Mouse (Mus musculus) cerebral cortex, adult 2 months (tissue): ENCODE data around the gene Hand1.

Experiments used
- WGBS: fragments of 180-500 bp; shearing (Covaris S2); methylation state at CpG from one replicate; pipeline ENCODE4 v1.1.7; 2018; 5-methylcytosine and 5-hydroxymethylcytosine counted together

Hand1 gene

DNA sequence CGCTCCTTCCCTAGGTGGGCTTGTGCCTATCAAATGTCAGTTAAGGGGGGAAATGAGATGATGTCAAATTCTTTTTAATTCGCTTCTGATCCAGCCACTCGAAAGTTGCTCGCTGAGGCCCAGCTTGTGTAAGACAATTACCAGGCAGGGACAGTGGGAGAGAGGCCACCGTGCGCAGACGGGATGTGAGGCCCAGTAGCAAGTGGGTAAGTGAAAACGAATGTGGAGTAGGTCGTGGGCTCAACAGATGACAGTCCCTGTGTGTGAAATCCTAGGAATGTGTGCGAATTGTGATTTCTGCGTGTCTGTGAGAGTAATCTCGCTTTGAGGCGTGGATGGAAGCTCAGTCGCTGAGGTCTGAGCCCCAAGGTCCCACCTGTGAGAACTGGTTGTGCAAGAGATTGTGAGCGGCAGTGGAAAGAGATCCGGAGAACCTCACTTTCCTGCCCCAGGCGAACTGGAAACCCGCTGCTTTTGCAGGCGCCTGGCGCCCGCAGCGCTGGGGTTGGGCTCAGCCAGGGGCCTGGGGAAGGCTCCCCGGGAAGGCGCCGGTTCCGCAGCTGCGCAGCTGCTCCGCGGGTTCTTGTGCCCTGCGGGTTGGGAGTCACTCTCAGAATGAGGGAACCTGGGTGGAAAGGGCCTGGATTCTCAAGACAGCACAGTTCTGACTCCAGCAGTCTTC lies 819 bp upstream of the Hand1 start:
- 14% methylated on average over 30 of the region's 30 CpGs for WGBS

DNA sequence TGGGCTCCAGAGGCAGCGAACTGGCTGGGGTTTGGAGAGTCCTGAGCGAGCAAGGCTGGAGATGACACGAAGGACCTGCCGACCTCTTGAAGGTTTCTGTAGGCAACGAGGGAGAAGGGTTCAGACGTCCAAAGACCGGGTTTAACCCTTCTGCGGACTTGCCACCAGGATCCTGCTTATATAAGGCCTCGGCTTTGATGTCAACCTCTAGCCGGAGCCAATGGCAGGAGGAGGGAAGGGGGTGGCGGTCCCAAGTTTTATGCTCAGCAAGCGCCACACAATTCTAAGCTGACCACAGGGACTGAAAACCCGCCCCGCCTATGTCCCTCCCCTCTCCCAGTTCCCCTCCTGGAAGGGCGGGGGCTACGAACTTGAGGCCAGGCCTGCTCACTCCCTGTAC lies 757 bp downstream of the Hand1 start:
- WGBS: 32% methylated on average over 16 of the region's 16 CpGs

DNA sequence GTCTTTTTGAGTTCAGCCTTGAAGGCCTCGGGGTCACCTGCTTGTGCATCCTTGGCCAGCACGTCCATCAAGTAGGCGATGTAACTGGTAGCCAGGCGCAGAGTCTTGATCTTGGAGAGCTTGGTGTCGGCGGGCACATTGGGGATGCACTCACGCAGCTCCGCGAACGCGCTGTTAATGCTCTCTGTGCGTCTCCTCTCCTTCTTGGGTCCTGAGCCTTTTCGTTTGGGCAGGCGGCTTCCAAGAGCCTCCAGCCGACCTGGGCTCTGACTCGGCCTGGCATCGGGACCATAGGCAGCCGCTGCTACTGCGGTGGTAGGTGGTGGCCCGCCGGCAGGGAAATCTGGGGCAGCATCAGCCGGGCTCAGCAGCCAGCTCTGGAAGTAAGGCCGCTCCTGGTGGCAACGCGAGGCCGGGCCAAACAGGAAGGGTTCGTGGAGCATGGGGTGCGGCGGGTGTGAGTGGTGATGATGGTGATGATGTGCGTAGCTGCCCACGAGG lies 1.3 kb downstream of the Hand1 start:
- 20% methylated on average over 31 of the region's 31 CpGs for WGBS

DNA sequence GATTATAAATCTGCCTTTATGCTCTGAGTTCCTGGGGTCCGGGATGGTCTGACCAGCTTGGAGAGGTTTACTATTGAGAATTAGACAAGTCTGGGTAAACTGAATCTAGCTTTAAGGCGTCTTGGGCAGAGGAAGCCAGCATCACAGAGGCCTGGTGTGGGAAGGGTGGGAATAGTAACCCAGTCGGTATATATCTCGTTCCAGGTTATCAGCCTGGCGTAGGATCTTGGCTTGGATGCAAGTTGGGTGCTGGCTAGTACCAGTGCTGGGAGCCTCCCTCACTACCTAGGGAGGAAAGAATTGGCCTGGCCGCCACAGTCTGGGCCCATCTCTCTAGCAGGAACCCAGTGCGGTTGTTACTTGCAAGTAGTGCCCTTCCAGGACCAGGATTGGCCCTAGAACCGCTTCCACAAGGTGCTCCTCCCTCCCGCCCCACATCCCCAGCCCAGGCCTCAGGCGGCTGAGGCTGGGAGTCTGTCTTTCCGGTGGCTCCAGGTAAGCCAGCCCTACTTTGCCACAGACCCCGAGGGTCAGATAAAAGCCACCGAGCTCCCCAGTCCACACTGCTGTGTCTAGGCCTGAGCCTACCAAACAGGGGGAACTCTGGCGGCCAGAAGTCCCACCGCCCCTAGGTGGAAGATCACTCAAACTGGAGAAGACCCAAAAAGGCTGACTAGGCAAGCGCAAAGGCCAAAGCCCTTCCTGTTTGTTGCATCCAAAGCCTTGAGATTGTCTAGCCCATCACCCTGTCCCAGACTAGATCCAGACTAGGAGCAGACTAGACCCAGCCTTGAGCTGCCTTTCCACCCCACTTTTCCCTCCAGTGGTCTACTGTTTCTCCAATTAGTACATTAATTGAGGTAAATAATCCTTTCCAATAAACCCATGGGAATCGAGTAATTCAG lies 2.5 kb downstream of the Hand1 start:
- WGBS: 72% methylated on average over 17 of the region's 17 CpGs

DNA sequence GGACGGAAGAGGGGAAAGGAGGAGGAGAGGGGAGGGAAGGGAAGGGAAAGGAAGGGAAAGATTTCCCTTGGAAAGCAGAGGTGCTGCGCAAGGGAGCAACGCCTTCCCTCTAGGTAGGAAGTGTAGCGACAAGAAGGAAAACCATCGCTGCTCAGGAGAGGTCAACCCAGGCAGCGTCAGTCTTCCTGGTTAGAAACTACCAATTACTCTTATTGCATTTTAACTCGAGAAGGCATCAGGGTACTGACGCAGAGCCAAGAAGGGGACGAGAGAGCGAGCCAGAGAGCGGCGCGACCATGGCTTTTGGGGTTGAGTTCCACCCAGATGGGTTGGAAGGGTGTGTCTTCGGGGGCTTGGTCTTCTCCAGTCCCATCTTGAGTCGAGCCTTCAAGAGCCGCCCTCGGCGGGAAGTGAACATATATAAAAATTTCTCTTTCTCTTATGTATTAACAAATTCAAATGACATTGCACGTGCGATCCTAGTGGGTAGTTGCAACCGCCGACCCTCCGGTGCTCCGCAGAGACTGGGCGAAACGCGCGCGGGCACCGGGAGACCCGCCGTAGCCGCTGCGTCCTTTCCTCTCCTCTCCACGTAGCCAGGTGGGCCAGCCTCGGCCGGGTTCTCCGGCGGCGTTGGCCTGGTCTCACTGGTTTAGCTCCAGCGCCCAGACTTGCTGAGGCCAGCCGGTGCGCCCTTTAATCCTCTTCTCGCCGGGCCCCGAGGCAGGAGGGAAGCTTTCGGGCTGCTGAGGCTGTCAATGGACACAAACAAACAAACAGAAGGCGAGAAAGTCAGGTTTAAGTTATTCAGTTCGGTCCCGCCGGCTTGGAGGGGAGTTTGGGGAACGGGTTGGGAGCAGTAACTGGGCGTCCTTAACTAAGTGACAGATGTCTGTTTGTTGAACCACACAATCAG lies 3.4 kb downstream of the Hand1 start:
- 11% methylated on average over 53 of the region's 53 CpGs for WGBS

DNA sequence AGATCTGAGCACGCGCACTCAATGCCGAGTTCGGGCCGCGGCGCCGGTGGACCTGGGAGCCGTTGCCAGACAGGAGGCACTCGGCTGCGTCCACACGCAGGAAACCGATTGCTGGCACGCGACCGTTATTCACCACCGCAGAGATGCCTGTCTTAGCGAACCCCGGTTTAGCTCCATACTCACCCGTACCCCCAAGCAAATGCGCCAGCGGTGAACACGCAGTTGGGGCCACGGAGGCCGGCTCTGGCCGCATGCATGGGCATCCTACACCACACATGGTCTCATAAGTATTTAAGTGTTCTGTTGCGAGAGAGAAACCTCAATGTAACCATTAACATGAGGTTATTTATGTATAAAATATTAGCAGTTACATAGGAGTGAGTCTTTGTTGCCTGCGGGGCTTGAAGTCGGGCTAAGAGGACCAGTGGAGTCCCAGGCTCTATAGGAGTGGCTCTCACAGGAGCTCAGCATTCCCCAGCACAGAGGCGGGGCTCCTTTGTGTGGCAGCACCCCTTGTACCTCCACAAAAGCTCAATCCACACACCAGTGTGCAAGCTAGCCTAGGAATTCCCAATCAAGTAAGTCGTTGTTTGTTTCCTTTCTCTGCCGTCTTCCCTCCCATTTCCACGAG lies 4.6 kb downstream of the Hand1 start:
- 2% methylated on average over 33 of the region's 33 CpGs for WGBS

DNA sequence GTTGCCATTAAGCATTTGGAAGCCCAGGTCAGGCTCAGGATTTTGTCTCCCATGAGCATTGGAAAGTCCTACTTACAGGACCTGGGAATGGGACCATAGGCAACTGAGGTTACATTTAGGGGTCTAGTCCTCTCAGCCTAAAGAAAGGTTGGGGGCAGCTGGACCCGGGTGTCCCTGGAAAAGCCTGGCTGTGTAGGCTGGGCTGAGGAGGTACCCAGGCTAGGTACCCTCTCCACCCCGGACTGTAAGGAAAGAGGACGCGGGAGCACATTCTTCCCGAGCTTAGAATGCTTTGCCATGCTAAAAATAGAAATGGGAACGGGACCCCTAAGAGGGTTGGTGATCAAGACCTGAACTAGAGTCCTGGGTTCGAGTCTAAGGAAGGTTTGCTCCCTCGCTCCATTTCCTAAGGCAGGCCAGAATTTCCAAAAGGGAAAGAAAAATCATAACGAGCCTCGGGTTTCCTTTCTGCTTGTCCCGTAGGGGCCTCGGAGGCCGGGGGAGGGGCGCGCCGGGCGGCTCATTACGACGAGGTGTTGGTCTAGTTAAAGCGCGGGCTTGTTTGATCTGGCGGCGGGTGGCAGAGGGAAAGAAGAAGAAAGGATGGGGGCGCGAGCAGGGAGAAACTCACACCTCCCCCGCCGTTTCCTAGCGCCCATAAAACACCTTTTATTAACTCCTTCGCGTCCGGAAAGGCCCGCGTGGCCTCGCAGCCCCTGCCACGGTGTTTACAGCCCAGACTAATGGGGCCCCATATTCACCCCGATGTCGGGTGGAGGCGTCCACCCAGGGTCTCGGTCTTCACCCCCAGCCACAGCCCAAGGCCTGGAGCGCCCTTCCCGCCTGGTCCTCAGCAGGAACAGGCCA lies 5.3 kb downstream of the Hand1 start:
- WGBS: 4% methylated on average over 41 of the region's 41 CpGs

DNA sequence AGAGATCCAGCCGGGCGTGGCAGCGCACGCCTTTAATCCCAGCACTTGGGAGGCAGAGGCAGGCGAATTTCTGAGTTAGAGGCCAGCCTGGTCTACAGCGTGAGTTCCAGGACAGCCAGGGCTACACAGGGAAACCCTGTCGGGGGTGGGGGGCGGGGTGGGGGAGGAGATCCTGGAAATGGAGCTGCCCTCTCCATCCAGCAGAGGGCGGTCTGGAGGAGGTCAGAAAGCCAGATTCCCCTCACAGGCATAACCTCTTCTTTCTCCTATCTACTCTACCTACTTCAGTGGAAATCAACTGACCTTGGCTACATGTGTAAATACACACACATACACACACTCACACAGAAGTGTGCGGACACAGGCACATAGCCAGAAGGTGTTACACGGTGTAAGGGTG lies 7.4 kb downstream of the Hand1 start:
- WGBS: 57% methylated on average over 11 of the region's 11 CpGs

DNA sequence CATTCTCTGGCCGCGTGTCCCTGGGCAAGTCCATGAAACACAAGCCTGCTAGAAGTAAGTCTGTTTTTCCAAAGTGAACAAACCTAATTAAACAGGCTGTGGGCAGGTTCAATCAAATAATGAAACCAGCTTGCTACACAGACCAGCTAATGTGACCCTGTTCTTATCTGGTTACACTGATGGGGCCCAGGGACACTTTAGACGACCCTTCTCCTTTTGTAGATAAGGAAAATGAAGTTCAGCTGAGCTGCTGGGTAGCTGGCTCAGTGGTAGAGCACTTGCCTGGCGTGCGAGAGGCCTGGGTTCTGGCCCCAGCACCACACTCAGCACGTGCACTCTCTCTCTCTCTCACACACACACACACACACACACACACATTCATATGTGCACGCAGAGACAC lies 8.9 kb downstream of the Hand1 start:
- 88% methylated on average over 7 of the region's 7 CpGs for WGBS

DNA sequence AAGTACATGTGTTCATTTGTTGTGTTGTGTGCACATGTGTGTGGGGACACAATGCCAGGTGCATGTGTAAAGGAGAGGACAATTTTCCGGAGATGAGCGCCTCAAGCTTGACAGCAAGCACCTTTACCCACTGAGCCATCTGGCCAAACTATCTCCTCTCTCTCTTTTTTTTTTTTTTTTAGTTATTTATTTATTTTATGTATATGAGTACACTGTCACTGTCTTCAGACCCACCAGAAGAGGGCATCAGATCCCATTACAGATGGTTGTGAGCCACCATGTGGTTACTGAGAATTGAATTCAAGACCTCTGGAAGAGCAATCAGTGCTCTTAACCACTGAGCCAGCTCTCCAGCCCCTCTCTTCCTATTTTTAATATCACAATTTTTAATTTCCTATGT lies 9.5 kb downstream of the Hand1 start:
- 97% methylated on average over 2 of the region's 2 CpGs for WGBS

DNA sequence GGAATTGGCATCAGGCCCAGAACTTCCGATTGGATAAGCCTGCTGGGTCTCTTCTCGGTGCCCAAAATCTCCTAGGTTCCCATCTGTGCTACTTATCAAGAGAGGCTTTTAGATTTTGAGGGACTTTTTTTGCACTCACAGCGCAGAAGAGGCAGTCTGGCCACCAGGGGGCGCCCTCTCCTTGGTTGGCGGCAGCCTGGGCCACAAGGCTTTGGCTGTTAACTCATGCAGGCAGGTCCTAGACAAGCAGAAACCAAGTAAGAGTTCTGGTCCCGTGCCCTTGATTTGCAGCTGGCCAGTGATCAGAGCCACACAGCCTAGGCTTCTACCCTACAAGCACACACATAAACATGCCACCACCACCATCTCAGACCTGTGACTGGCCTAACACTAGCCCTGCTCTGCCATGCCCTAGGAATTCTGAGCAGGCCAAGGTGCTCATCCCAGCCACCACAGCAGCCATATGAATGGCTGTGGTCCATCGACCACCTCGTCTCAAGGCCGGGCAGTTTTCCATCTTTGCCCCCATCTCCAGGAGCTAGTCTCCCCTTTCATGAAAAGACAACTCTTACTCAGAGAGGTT lies 12.5 kb downstream of the Hand1 start:
- WGBS: 32% methylated on average over 9 of the region's 9 CpGs

DNA sequence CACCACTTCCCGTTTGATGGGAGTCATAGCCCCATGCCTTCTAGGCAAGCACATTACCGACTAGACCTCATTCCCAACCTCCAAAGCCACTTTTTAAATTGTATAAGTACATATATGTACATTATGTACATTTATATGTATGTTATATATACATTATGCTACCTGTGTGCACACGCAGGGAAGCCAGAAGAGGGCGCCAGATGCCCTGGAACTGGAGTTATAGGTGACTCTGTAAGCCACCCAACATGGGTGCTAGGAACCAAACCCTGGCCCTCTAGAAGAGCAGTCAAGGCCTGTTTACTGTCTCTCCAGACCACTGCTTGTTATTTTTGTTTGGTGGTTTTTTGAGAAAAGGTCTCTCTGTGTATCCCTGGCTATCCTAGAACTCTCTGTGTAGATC lies 14.4 kb downstream of the Hand1 start:
- WGBS: 87% methylated on average over 4 of the region's 4 CpGs

DNA sequence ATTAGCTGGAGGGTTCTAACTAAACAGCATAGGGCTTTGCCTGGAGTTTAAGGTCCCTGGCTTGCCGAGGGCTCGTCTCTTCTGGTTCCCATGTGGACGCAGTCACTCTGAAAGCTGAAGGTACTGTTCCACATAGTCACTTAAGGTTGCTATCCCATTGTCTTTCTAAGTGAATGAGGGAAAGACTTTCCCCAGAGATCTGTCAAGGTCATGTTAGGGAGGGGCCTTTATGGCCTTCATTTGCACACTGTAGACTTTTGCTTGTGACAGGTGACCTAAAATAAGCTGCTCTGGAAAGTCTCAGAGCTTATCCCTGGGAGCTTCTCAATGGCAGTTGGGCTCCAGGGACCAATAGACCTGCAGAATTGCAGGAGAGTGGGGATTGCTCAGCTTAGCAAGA lies 19.0 kb downstream of the Hand1 start:
- WGBS: 98% methylated on average over 3 of the region's 3 CpGs

DNA sequence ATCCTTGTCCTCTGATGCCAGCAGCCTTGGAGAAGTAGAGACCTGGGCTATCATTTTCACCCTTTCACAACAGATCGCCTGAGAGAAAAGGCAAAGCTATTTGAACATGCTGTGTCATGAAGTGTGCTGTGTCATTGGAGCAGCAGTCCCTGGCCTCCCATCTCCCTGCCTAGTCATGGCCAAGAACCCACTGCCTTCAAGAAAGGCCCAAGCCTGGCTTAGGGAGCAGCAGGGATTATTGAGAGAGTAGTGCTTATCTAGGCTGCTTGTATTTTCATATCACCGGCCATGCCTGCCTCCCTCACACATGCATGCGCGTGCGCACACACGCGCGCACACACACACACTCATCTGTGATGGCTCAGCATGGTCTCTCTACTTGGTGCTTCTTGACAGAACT lies 20.4 kb downstream of the Hand1 start:
- 97% methylated on average over 8 of the region's 8 CpGs for WGBS

DNA sequence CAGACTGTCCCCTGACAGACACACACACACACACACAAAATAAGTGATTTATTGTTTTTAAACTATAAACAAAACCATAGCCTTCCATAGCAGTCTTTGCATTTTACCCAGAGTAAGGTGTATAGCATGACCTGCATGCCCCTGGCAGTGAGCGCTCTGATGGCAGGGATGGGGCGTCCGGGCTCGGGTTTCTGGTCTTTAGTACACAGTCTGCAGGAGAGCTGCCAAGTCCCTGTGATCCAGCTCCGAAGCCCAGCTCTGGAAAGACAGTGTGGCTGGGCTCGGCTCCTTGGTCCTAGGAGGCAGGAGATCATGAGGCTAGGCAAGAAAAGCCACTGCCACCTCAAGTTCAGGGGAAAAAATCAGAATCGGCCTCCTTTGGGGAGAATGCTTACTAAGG lies 21.6 kb downstream of the Hand1 start:
- 71% methylated on average over 7 of the region's 7 CpGs for WGBS

DNA sequence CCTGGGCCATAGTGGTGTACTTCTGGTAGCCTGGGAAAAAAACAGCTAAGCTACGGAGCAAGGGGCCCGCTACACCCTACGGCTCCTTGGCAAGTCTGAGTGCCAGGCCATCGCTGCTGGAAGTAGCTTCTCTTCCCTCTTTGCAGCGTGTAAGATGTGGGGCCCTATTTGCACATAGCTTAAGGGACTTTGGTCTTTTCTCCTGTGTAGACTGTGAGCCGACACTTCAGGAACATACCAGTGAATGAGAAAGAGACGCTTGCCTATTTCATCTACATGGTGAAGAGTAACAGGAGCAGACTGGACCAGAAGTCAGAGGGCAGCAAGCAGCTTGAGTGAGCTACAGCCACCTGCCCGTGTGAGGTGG lies 22.9 kb downstream of the Hand1 start:
- WGBS: 93% methylated on average over 8 of the region's 8 CpGs

DNA sequence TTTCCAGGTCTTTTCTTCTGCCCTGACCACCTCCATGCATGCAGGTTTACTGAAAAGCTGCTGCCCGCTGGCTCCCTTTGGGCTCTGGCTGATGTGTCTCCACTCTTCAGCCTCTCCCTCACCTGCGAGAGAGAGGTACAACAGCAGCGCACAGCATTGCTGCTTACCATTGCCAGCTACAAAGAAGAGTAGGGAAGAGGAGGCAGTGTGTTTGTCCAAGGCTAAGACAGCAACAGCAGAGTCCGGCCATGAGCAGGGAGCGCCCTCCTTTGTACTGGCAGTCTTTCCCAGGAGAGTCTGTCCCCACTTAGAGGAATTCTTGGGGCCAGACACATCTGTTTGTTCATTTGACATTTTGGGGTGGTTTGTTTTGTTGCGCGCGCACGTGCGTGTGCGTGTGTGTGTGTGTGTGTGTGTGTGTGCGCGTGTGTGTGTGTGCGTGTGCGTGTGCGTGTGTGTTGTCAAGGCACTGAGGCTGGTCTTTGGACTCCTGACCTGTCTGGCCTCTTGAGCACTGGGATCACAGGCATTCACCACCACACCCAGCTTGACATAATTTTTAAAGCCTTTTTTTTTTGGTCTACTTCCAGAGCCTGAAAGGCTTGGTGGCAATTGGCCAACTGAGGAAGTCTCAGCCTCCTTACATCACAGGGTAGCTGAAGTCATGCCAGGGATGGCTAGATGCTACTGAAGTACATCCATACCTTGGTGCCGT lies 23.4 kb downstream of the Hand1 start:
- WGBS: 92% methylated on average over 17 of the region's 17 CpGs

DNA sequence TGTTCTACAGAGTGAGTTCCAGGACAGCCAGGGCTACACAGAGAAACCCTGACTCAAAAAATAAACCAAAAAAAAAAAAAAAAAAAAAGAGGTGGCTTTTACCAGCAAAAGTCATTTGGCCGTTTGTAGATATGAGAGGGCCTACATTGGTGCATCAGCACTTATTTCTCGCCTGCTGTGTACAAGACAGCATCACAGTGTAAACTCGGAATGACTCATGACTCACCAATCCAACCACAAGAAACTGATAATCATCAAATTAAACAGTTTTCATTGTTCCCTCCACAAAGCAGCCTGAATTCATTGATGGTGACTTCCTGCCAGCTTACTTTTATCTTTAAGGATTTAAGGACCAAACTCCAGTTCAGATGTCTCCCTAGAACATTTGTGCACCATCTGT lies 27.6 kb downstream of the Hand1 start:
- WGBS: 80% methylated on average over 3 of the region's 3 CpGs

DNA sequence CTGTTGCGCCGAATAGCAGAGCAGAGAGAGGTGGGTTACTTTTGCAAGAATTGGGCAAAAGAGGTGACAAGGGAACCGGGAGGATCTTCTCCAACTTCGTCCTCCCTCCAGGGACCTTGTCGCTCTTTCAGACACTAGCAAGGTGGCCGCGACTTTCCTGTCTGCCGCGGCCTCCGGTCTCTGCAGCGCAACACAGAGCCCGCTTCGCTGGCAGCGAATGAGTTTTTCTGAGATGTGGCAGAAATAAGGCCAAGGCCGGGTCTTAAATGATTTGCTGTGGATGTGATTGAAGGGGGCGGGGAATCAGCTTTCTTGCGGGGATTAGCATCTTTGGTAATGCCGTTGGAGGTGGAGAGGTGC lies 30.1 kb downstream of the Hand1 start:
- WGBS: 1% methylated on average over 18 of the region's 18 CpGs
